Mouse (Mus musculus) erythroblast, embryonic 14.5 days (primary cell): Measurements from ENCODE around the gene Tnni3. TPM values are rescaled to one million over a fixed set of nuclear protein-coding genes. Genes with fewer than 3 reads are reported as not detected.

ENCODE experiments used
- H3K27me3 ChIP-seq: 2 replicates; pipeline ENCODE4 v1.6.1; 2012; ENCODE audit warnings: inconsistent platforms; ENCODE audit not compliant: control insufficient read depth
- H3K36me3 ChIP-seq: 2 replicates; pipeline ENCODE4 v1.6.1; 2012; ENCODE audit warnings: mild to moderate bottlenecking, inconsistent platforms; ENCODE audit not compliant: control insufficient read depth
- H3K4me1 ChIP-seq: 2 replicates; pipeline ENCODE4 v1.6.1; 2012; ENCODE audit warnings: inconsistent platforms; ENCODE audit not compliant: control insufficient read depth
- H3K4me3 ChIP-seq: replicated peaks from 2 replicates; pipeline ENCODE3; 2012; ENCODE audit warnings: moderate library complexity, mild to moderate bottlenecking, inconsistent platforms
- H3K9me3 ChIP-seq: 2 replicates; pipeline ENCODE4 v1.6.1; 2012; ENCODE audit warnings: low read length, inconsistent platforms, mixed read lengths; ENCODE audit not compliant: control insufficient read depth
- GATA1 ChIP-seq: IDR thresholded peaks from 2 replicates; pipeline ENCODE4 v1.6.1; 2012; ENCODE audit warnings: low read length, inconsistent platforms, mixed read lengths
- TAL1 ChIP-seq: IDR thresholded peaks from 3 replicates; pipeline ENCODE4 v1.6.1; 2012; ENCODE audit warnings: low read length, inconsistent platforms, mixed read lengths
- polyA plus RNA-seq: library from polyadenylated mRNA; stranded (reverse); fragments of >175 nt; gene quantifications from 2 replicates; pipeline ENCODE4 v1.2.3, GENCODE M21; 2012

Gene Tnni3
- polyA plus RNA-seq, 1 experiment: not detected

GRCm38 (mm10) chr7:4523205-4524130, 561 bp downstream of the Tnni3 start:
- H3K36me3 ChIP-seq: no peaks in the 10 kb centered on the region
- peaks cover 23% of the 10 kb centered on the region for H3K27me3 ChIP-seq
- no peak for TF ChIP-seq TAL1
- no peak for TF ChIP-seq GATA1
- no peaks in the 10 kb centered on the region for H3K9me3 ChIP-seq
- peaks cover 26% of the 10 kb centered on the region for H3K4me1 ChIP-seq
- H3K4me3 ChIP-seq: no peak overlapping the region

GRCm38 (mm10) chr7:4522292-4522691, 1.7 kb downstream of the Tnni3 start:
- no peaks in the 10 kb centered on the region for H3K36me3 ChIP-seq
- no peaks in the 10 kb centered on the region for H3K9me3 ChIP-seq
- no peak overlapping the region for H3K4me3 ChIP-seq
- no peak for TF ChIP-seq GATA1
- TF ChIP-seq TAL1: no peak
- peaks cover 24% of the 10 kb centered on the region for H3K4me1 ChIP-seq
- peaks cover 16% of the 10 kb centered on the region for H3K27me3 ChIP-seq

GRCm38 (mm10) chr7:4521231-4522003, 2.6 kb downstream of the Tnni3 start:
- Histone ChIP-seq H3K4me3 (no peak overlapping the region), H3K27me3 (peaks cover 10% of the 10 kb centered on the region), H3K4me1 (peaks cover 17% of the 10 kb centered on the region), H3K36me3 (no peaks in the 10 kb centered on the region), H3K9me3 (no peaks in the 10 kb centered on the region)
- no peak for TF ChIP-seq GATA1
- TF ChIP-seq TAL1: no peak

GRCm38 (mm10) chr7:4518487-4518886, 5.5 kb downstream of the Tnni3 start:
- H3K9me3 ChIP-seq: no peaks in the 10 kb centered on the region
- H3K4me3 ChIP-seq: no peak overlapping the region
- TF ChIP-seq TAL1 (no peak), GATA1 (no peak)
- H3K27me3 ChIP-seq: peaks cover 10% of the 10 kb centered on the region
- no peaks in the 10 kb centered on the region for H3K36me3 ChIP-seq
- peaks cover 13% of the 10 kb centered on the region for H3K4me1 ChIP-seq

- Histone ChIP-seq H3K9me3 (no peaks in the 10 kb centered on the region), H3K27me3 (peaks cover 10% of the 10 kb centered on the region), H3K36me3 (no peaks in the 10 kb centered on the region), H3K4me3 (no peak within 1 kb of the TSS), H3K4me1 (peaks cover 9% of the 10 kb centered on the region)
- TF ChIP-seq TAL1: no peak
- no peak for TF ChIP-seq GATA1
These were observed 7.5 kb downstream of the Tnni3 start, which contains the start of gene Tnnt1 for GRCm38 (mm10) chr7:4516332-4517050. Gene Tnnt1 (minus strand): TSS chr7:4516382.

GRCm38 (mm10) chr7:4515853-4516252, 8.2 kb downstream of the Tnni3 start:
- peaks cover 7% of the 10 kb centered on the region for H3K27me3 ChIP-seq
- peaks cover 7% of the 10 kb centered on the region for H3K4me1 ChIP-seq
- H3K4me3 ChIP-seq: no peak overlapping the region
- no peak for TF ChIP-seq GATA1
- TF ChIP-seq TAL1: no peak
- no peaks in the 10 kb centered on the region for H3K36me3 ChIP-seq
- H3K9me3 ChIP-seq: no peaks in the 10 kb centered on the region

GRCm38 (mm10) chr7:4513829-4514712, 10.0 kb downstream of the Tnni3 start:
- H3K4me1 ChIP-seq: peaks cover 15% of the 10 kb centered on the region
- TF ChIP-seq GATA1 (no peak), TAL1 (no peak)
- no peak overlapping the region for H3K4me3 ChIP-seq
- H3K36me3 ChIP-seq: no peaks in the 10 kb centered on the region
- H3K9me3 ChIP-seq: no peaks in the 10 kb centered on the region
- H3K27me3 ChIP-seq: no peaks in the 10 kb centered on the region

- H3K4me1 ChIP-seq: peaks cover 15% of the 10 kb centered on the region
- no peak overlapping the region for H3K4me3 ChIP-seq
- H3K36me3 ChIP-seq: no peaks in the 10 kb centered on the region
- H3K27me3 ChIP-seq: no peaks in the 10 kb centered on the region
- TF ChIP-seq GATA1: no peak
- no peaks in the 10 kb centered on the region for H3K9me3 ChIP-seq
These were observed 10.8 kb downstream of the Tnni3 start for GRCm38 (mm10) chr7:4513236-4513635.
